Mouse (Mus musculus) liver, postnatal 0 days (tissue): Measurements from ENCODE around the gene Olfr675. TPM values are rescaled to one million over a fixed set of nuclear protein-coding genes. Genes with fewer than 3 reads are reported as not detected.
"Not testable (repeated sequence)": the region's sequence is repeated elsewhere in the genome, so short reads cannot be mapped to it uniquely, and the experiment has no call there.

ENCODE experiments used
- ATAC-seq: fragments of 200-750 bp; cut with Nextera tagmentation; 2 replicates; pipeline ENCODE4 v1.8.0; 2017; ENCODE audit warnings: mild to moderate bottlenecking, moderate library complexity
- DNase-seq: peaks from one replicate; pipeline ENCODE4 v3.0.0-alpha.2; 2016
- H3K27ac ChIP-seq: fragments of 300-500 bp; sonication (generic); 2 replicates; pipeline ENCODE4 v1.5.1; 2014; ENCODE audit warnings: antibody characterized with exemption, moderate library complexity, mild to moderate bottlenecking, low read depth
- H3K27me3 ChIP-seq: fragments of 300-500 bp; sonication (generic); 2 replicates; pipeline ENCODE4 v1.6.1; 2014; ENCODE audit warnings: low read length, control low read depth, mixed read lengths; ENCODE audit not compliant: insufficient read depth
- H3K36me3 ChIP-seq: fragments of 300-500 bp; sonication (generic); replicated peaks from 2 replicates; pipeline ENCODE4 v1.6.1; 2014; ENCODE audit warnings: mild to moderate bottlenecking, control low read depth, low read length, moderate library complexity, mixed read lengths; ENCODE audit not compliant: insufficient read depth
- H3K4me1 ChIP-seq: fragments of 300-500 bp; sonication (generic); 2 replicates; pipeline ENCODE4 v1.6.1; 2014; ENCODE audit warnings: antibody characterized with exemption, mild to moderate bottlenecking, control low read depth; ENCODE audit not compliant: insufficient read depth
- H3K4me2 ChIP-seq: fragments of 300-500 bp; sonication (generic); 2 replicates; pipeline ENCODE4 v1.6.1; 2014; ENCODE audit warnings: low read depth, mild to moderate bottlenecking, low read length, moderate library complexity, mixed read lengths
- H3K4me3 ChIP-seq: fragments of 300-500 bp; sonication (generic); 2 replicates; pipeline ENCODE4 v1.5.1; 2014; ENCODE audit warnings: low read depth, low read length
- H3K9ac ChIP-seq: fragments of 300-500 bp; sonication (generic); replicated peaks from 2 replicates; pipeline ENCODE4 v1.6.1; 2014; ENCODE audit warnings: mild to moderate bottlenecking, moderate library complexity
- H3K9me3 ChIP-seq: fragments of 300-500 bp; sonication (generic); 2 replicates; pipeline ENCODE4 v1.6.1; 2016; ENCODE audit warnings: mild to moderate bottlenecking, control low read depth, low read length, mixed read lengths
- CTCF ChIP-seq: sonication (generic); IDR thresholded peaks from 2 replicates; pipeline ENCODE4 v1.5.1; 2016; ENCODE audit warnings: antibody characterized with exemption, low read depth
- EP300 ChIP-seq: IDR thresholded peaks from 2 replicates; pipeline ENCODE4 v1.6.1; 2016; ENCODE audit warnings: antibody characterized with exemption, low read depth, mild to moderate bottlenecking
- WGBS: fragments of 180-500 bp; shearing (Covaris S2); extraction: QIAGEN DNeasy Blood & Tissue Kit; methylation state at CpG from one replicate; pipeline ENCODE4 v1.1.7; 2014; ENCODE audit not compliant: insufficient replicate concordance; 5-methylcytosine and 5-hydroxymethylcytosine counted together
- polyA plus RNA-seq: library from polyadenylated mRNA; unstranded; fragments of >200 nt; fragmentation: Nextera tagmentation; extraction: Ambion mirVana; gene quantifications from 2 replicates; pipeline ENCODE4 v1.2.1, GENCODE M21; 2015

The Olfr675 gene
- polyA plus RNA-seq, result not detected in 2 replicates

- no peak within 1 kb of the TSS for H3K4me2 ChIP-seq
- no peak within 1 kb of the TSS for H3K9ac ChIP-seq
- no peak for TF ChIP-seq EP300
- TF ChIP-seq CTCF, result no peak
- H3K27me3 ChIP-seq, result no peaks in the 10 kb centered on the region
- H3K27ac ChIP-seq, result no peak within 1 kb of the TSS
- no peaks in the 10 kb centered on the region for H3K9me3 ChIP-seq
- H3K36me3 ChIP-seq, result no peaks in the 10 kb centered on the region
- DNase-seq (no peak), ATAC-seq (no peak)
- H3K4me1 ChIP-seq, result no peaks in the 10 kb centered on the region
- no peak within 1 kb of the TSS for H3K4me3 ChIP-seq
- 74% methylated on average over 1 of the region's 1 CpGs for WGBS
These were observed at the start of gene Olfr675 for GRCm38 (mm10) chr7:105028360-105028759. Gene Olfr675, minus strand, starts transcription at chr7:105028460.

DNA sequence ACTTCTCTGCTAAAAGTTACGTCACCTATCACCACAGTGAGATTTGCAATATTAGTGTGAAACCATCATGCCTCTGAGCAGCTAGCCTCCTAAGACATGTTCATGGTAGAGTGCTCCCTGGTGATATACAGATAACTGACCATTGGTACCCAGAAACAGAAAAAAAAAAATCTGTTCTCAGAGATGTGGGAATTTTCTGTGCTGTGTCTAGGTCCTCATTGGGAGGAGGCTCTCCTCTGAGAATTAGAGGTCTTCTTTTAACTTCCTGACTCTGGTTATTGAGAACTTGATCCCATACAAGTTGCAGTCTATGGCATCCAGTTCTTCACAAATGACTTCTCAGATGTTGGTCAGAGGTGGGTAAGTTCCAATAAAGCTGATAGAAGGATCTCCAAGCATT, 35.9 kb upstream of the Olfr675 start, which contains the start of gene Olfr678:
Gene Olfr678 (plus strand): TSS at position 301 of the 400 bp plus-strand sequence.
- H3K4me1 ChIP-seq, result no peaks in the 10 kb centered on the region
- ATAC-seq (no peak), DNase-seq (no peak)

GRCm38 (mm10) chr7:105058951-105059350, 30.7 kb upstream of the Olfr675 start:
- no peak overlapping the region for H3K27ac ChIP-seq
- no peaks in the 10 kb centered on the region for H3K27me3 ChIP-seq
- ATAC-seq (no peak), DNase-seq (no peak)
- H3K9me3 ChIP-seq, result no peaks in the 10 kb centered on the region
- H3K4me2 ChIP-seq, result no peak overlapping the region
- no peak overlapping the region for H3K4me3 ChIP-seq
- H3K36me3 ChIP-seq, result no peaks in the 10 kb centered on the region
- H3K4me1 ChIP-seq, result no peaks in the 10 kb centered on the region
- H3K9ac ChIP-seq, result no peak overlapping the region
- TF ChIP-seq EP300, result no peak
- no peak for TF ChIP-seq CTCF

More for the DNA sequence above, 35.9 kb upstream of the Olfr675 start, which contains the start of gene Olfr678:
- Histone ChIP-seq H3K9me3 (no peaks in the 10 kb centered on the region), H3K4me2 (no peak within 1 kb of the TSS), H3K27me3 (no peaks in the 10 kb centered on the region), H3K27ac (no peak within 1 kb of the TSS), H3K9ac (no peak within 1 kb of the TSS), H3K36me3 (no peaks in the 10 kb centered on the region), H3K4me3 (no peak within 1 kb of the TSS)
- 79% methylated on average over 1 of the region's 1 CpGs for WGBS
- TF ChIP-seq CTCF, result no peak

DNA sequence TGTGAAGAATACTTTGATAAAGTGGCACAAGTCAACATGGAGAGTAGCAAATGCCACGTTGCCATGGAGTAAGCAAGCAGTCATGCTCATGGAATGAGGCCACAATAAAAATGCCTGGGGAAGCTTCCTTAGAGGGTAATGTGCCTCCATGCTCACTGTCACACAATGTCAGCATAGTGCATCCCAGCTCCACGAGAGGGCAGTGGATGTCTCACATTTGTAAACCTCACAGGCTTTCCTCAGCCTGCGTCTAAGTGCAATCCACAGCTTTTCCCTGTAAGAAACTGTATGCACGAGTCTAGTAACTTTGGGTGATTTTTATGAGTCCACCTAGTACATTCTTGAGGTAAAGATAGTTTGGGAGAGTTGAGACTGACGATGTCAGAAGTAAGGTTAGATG, 5.6 kb upstream of the Olfr675 start:
- not testable (repeated sequence) for H3K27me3 ChIP-seq, H3K4me2 ChIP-seq, H3K4me1 ChIP-seq, ATAC-seq, DNase-seq, H3K27ac ChIP-seq, H3K9ac ChIP-seq, H3K9me3 ChIP-seq, H3K36me3 ChIP-seq, H3K4me3 ChIP-seq
- WGBS, result 49% methylated on average over 5 of the region's 5 CpGs

- no peak for ATAC-seq
- no peak within 1 kb of the TSS for H3K4me3 ChIP-seq
- DNase-seq, result no peak
- no peaks in the 10 kb centered on the region for H3K36me3 ChIP-seq
- H3K27ac ChIP-seq, result no peak within 1 kb of the TSS
- no peak within 1 kb of the TSS for H3K4me2 ChIP-seq
- no peaks in the 10 kb centered on the region for H3K9me3 ChIP-seq
- no peaks in the 10 kb centered on the region for H3K27me3 ChIP-seq
- TF ChIP-seq CTCF, result no peak
- TF ChIP-seq EP300, result no peak
- H3K4me1 ChIP-seq, result no peaks in the 10 kb centered on the region
- no peak within 1 kb of the TSS for H3K9ac ChIP-seq
These were observed 4.1 kb upstream of the Olfr675 start, which contains the start of gene Olfr676 for GRCm38 (mm10) chr7:105032398-105032797. Gene Olfr676, plus strand, starts transcription at chr7:105032698.

DNA sequence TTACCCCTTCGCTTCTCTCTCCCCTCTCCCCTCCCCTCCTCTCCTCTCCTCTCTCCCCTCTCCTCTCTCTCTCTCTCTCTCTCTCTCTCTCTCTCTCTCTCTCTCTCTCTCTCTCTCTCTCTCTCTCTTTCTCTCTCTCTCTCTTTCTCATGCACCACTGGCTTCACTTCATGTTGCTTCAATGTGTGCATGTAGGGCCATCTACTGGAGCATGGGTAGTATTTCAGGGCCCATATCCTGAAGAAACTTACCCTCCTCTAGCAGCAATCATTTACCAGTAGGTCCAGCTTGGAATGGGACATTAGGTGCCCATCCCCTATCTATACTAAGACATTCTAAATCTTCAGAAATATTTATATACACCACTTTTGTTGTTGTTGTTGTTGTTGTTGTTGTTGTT, 5.7 kb downstream of the Olfr675 start:
- TF ChIP-seq CTCF (peak; percentile 39), EP300 (no peak)

DNA sequence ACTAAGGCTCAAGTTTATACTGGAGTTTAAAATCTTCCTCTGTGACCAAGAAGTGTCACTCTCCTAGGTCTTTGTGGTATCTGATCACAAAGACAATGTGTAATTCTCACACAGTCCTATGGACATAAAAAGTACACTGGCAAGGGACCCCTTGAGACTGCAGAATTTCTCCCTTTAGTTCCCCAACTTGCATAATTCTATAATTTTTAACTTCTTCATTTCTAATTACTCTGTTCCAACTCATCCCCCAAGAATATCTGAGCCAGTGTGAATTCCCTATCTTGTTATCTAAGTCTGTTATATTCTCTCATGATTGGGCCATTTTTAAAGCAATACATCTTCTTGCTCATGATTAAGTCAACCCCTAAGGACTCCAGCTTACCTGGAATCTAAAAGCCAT, 26.3 kb downstream of the Olfr675 start, which contains the start of gene Olfr672:
Gene Olfr672 (minus strand): TSS at position 101 of the 400 bp plus-strand sequence.
- TF ChIP-seq EP300, result no peak
- no peak for TF ChIP-seq CTCF
- H3K27ac ChIP-seq, result no peak within 1 kb of the TSS
- H3K9me3 ChIP-seq, result no peaks in the 10 kb centered on the region
- DNase-seq (no peak), ATAC-seq (no peak)
- no peak within 1 kb of the TSS for H3K4me3 ChIP-seq
- H3K4me1 ChIP-seq, result no peaks in the 10 kb centered on the region
- no peaks in the 10 kb centered on the region for H3K36me3 ChIP-seq
- no peak within 1 kb of the TSS for H3K4me2 ChIP-seq
- no peak within 1 kb of the TSS for H3K9ac ChIP-seq
- H3K27me3 ChIP-seq, result no peaks in the 10 kb centered on the region

More for the DNA sequence above, 5.7 kb downstream of the Olfr675 start:
- no peak overlapping the region for H3K9ac ChIP-seq
- no peaks in the 10 kb centered on the region for H3K27me3 ChIP-seq
- H3K4me1 ChIP-seq, result no peaks in the 10 kb centered on the region
- H3K4me3 ChIP-seq, result no peak overlapping the region
- H3K9me3 ChIP-seq, result no peaks in the 10 kb centered on the region
- ATAC-seq (no peak), DNase-seq (no peak)
- H3K4me2 ChIP-seq, result no peak overlapping the region
- 80% methylated on average over 1 of the region's 1 CpGs for WGBS
- H3K36me3 ChIP-seq, result no peaks in the 10 kb centered on the region
- no peak overlapping the region for H3K27ac ChIP-seq
